In the genomic region with DNA sequence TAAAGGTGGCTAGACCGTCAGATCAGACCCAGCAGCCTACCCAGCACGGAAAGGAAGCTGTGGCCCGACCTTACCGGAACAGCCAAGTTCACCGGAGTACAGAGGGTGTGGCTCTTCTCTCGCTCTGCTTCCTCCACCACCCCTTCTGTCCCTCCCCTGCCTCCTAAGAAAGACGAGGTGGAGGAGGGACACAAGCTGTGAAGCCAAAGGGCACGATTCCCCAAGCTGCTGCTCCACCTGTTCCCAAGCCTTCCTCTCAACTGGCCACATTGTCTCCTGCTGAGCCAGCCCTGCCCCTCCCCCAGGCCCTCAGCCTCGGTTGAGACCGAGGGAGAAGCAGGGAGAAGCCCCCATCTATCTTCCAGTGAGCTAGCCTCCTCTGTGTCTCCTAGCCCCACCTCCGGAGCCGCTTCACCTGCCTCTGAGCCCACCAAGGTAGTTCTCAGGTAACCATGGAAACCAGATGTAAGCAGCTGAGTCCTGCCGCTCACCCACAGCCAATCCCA, we compare ENCODE assay signal across 8 mouse cellular contexts. TPM values are rescaled to one million over a fixed set of nuclear protein-coding genes. Genes with fewer than 3 reads are reported as not detected.
A peak's percentile ranks its signal among the peaks of the same experiment; 100 is the strongest.
DNase-seq lines count a peak whose midpoint lies in the region; ATAC-seq lines count a peak whose summit lies in the region.

No protein-coding gene starts in this region.

- ATAC-seq in embryonic facial prominence, embryonic 12.5 days (ENCODE audit: insufficient number of reproducible peaks, insufficient read depth, low FRiP score, low TSS enrichment), result peak; percentile 22

- DNase-seq in left cerebral cortex, postnatal 4 days, result peak; percentile 36
- DNase-seq in left cerebral cortex, postnatal 10 days (ENCODE audit: extremely low spot score in 1 of 2, low spot score in 2 of 2), result no peak
- DNase-seq in kidney, adult 8-10 months, result peak; percentile 22 to 52
- DNase-seq in lung, postnatal 10 days, result peak; percentile 41
- peak; percentile 53 for DNase-seq in splenic B cell, adult 2 months (ENCODE audit: low read depth, low spot score)
- no peak for DNase-seq in right cerebral cortex, postnatal 4 days
- DNase-seq in right cerebral cortex, postnatal 14 days, result no peak

- H3K4me3 ChIP-seq in embryonic facial prominence, embryonic 12.5 days, result no peak overlapping the region

- peaks cover 13% of the 10 kb centered on the region for H3K4me1 ChIP-seq in embryonic facial prominence, embryonic 12.5 days

- no peak overlapping the region; the same call in 1 of the 2 replicates for H3K4me2 ChIP-seq in embryonic facial prominence, embryonic 12.5 days (replicated peaks)

- H3K9me3 ChIP-seq in embryonic facial prominence, embryonic 12.5 days, result no peaks in the 10 kb centered on the region

- H3K27me3 ChIP-seq in embryonic facial prominence, embryonic 12.5 days, result no peaks in the 10 kb centered on the region
- no peaks in the 10 kb centered on the region for H3K27me3 ChIP-seq in splenic B cell, adult 2 months (ENCODE audit: control insufficient read depth, insufficient read depth, low read length, poor library complexity, severe bottlenecking)

- no peak overlapping the region for H3K27ac ChIP-seq in embryonic facial prominence, embryonic 12.5 days

- H3K36me3 ChIP-seq in embryonic facial prominence, embryonic 12.5 days, result peaks cover 38% of the 10 kb centered on the region
- H3K36me3 ChIP-seq in splenic B cell, adult 2 months (ENCODE audit: control insufficient read depth, insufficient read depth, low read length, poor library complexity, severe bottlenecking), result peaks cover 28% of the 10 kb centered on the region

- 20% methylated on average over 12 of the region's 13 CpGs for WGBS in embryonic facial prominence, embryonic 12.5 days

- no peak overlapping the region for H3K9ac ChIP-seq in embryonic facial prominence, embryonic 12.5 days

- intact Hi-C loops in left cerebral cortex, postnatal 4 days (cut with DNase I), result loop anchor here (5.0 to 10.0 kb wide), 2 partner anchors 91 to 283 kb away; partner anchors contain the start of gene Gpr25
- intact Hi-C loops in left cerebral cortex, postnatal 10 days (cut with DNase I), result no loop called here

RNA-seq across cellular contexts. Expression of gene Mroh3, which starts 38.5 kb away (rescaled TPM):
- 1 to 10 TPM; 1.0 to 1.2 TPM for total RNA-seq in left cerebral cortex, postnatal 4 days (2021)
- total RNA-seq in left cerebral cortex, postnatal 10 days (2021), result 1 to 10 TPM in 1 of 2 experiments, under 1 TPM in 1; 0.97 to 1.2 TPM
- polyA plus RNA-seq in embryonic facial prominence, embryonic 12.5 days (2016; fragmentation: Nextera tagmentation; extraction: Ambion mirVana), result 0.31 TPM in 1 of 2 replicates, not detected in the other

RNA-seq across cellular contexts. Expression of gene Kif21b, which starts 43.0 kb away (rescaled TPM):
- 100 to 1,000 TPM; 320 to 326 TPM for total RNA-seq in left cerebral cortex, postnatal 4 days (2021)
- total RNA-seq in left cerebral cortex, postnatal 10 days (2021), result 100 to 1,000 TPM; 329 to 393 TPM
- polyA plus RNA-seq in embryonic facial prominence, embryonic 12.5 days (2016; fragmentation: Nextera tagmentation; extraction: Ambion mirVana), result 8.6 and 9.7 TPM in 2 replicates

RNA-seq across cellular contexts. Expression of gene Inava, which starts 59.9 kb away (rescaled TPM):
- total RNA-seq in left cerebral cortex, postnatal 4 days (2021), result 1 to 10 TPM; 4.8 to 5.9 TPM
- total RNA-seq in left cerebral cortex, postnatal 10 days (2021), result 1 to 10 TPM; 3.7 to 4.4 TPM
- polyA plus RNA-seq in embryonic facial prominence, embryonic 12.5 days (2016; fragmentation: Nextera tagmentation; extraction: Ambion mirVana), result 24.6 and 25.5 TPM in 2 replicates

Comparison
In these comparisons a context has a peak if more than half of its experiments do, and no peak if none do; other contexts are left out.
1. DNase-seq: peak in left cerebral cortex, postnatal 4 days (single experiment), kidney, adult 8-10 months (2 of 2), lung, postnatal 10 days (single experiment) and splenic B cell, adult 2 months (single experiment); none in left cerebral cortex, postnatal 10 days (0 of 2), right cerebral cortex, postnatal 4 days (single experiment) and right cerebral cortex, postnatal 14 days (single experiment).